Mouse (Mus musculus) forebrain, embryonic 16.5 days (tissue): ENCODE measurements at regions not wholly inside any gene's neighbourhood (a gene's known extent, or its start where the extent isn't known, plus 50 kb on each side); places are given as distances from the start of the nearest gene placed in this dataset.

ENCODE experiments used
- ATAC-seq: fragments of 200-750 bp; cut with Nextera tagmentation; 2 replicates; pipeline ENCODE4 v1.8.0; 2017; ENCODE audit warnings: mild to moderate bottlenecking, moderate library complexity
- H3K27ac ChIP-seq: fragments of 300-500 bp; sonication (generic); 2 replicates; pipeline ENCODE4 v1.5.1; 2014; ENCODE audit warnings: low read length, control low read depth
- H3K27me3 ChIP-seq: fragments of 300-500 bp; sonication (generic); replicated peaks from 2 replicates; pipeline ENCODE4 v1.6.1; 2014; ENCODE audit warnings: low read length; ENCODE audit not compliant: control insufficient read depth, insufficient read depth
- H3K36me3 ChIP-seq: fragments of 300-500 bp; sonication (generic); 2 replicates; pipeline ENCODE4 v1.6.1; 2014; ENCODE audit not compliant: control insufficient read depth, insufficient read depth
- H3K4me1 ChIP-seq: fragments of 300-500 bp; sonication (generic); replicated peaks from 2 replicates; pipeline ENCODE4 v1.6.1; 2014; ENCODE audit warnings: low read length; ENCODE audit not compliant: control insufficient read depth, insufficient read depth
- H3K4me2 ChIP-seq: fragments of 300-500 bp; sonication (generic); 2 replicates; pipeline ENCODE4 v1.6.1; 2014; ENCODE audit warnings: mild to moderate bottlenecking, low read length, control low read depth
- H3K4me3 ChIP-seq: fragments of 300-500 bp; sonication (generic); replicated peaks from 2 replicates; pipeline ENCODE4 v1.5.1; 2014; ENCODE audit warnings: mild to moderate bottlenecking, low read length, control low read depth
- H3K9ac ChIP-seq: fragments of 300-500 bp; sonication (generic); replicated peaks from 2 replicates; pipeline ENCODE4 v1.6.1; 2014; ENCODE audit warnings: low read depth, low read length, control low read depth
- H3K9me3 ChIP-seq: fragments of 300-500 bp; sonication (generic); 2 replicates; pipeline ENCODE4 v1.6.1; 2016; ENCODE audit warnings: low read length; ENCODE audit not compliant: control insufficient read depth
- WGBS: fragments of 180-500 bp; shearing (Covaris S2); extraction: QIAGEN DNeasy Blood & Tissue Kit; methylation state at CpG from one replicate; pipeline ENCODE4 v1.1.7; 2014; 5-methylcytosine and 5-hydroxymethylcytosine counted together

DNA sequence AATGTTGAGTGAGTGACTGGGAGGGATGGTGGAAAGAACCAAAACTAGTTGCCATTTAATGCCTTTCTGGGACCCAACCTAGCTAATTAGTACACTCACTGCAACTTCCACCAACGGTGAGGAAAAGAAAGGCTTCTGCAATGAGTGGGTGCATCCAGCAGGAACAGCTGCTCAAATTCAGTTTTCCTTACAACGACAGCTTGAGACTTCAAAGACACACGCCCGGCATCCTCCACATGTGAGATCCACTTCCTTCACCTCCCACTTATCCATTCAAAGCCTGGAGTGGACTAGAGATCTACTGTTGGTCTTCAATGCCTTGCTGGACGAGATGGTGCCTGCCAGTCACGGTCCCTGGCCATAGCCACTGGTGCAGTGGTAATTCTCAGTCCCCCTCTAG is 328.3 kb downstream of the Rps6kc1 start:
- H3K9ac ChIP-seq = no peak overlapping the region
- H3K4me1 ChIP-seq = peaks cover 2% of the 10 kb centered on the region; the same call in 1 of the 2 replicates
- 81% methylated on average over 6 of the region's 6 CpGs for WGBS
- H3K9me3 ChIP-seq = no peaks in the 10 kb centered on the region
- no peak for ATAC-seq
- no peak overlapping the region for H3K27ac ChIP-seq
- H3K27me3 ChIP-seq = no peaks in the 10 kb centered on the region
- no peaks in the 10 kb centered on the region for H3K36me3 ChIP-seq
- H3K4me3 ChIP-seq = no peak overlapping the region
- H3K4me2 ChIP-seq = no peak overlapping the region

DNA sequence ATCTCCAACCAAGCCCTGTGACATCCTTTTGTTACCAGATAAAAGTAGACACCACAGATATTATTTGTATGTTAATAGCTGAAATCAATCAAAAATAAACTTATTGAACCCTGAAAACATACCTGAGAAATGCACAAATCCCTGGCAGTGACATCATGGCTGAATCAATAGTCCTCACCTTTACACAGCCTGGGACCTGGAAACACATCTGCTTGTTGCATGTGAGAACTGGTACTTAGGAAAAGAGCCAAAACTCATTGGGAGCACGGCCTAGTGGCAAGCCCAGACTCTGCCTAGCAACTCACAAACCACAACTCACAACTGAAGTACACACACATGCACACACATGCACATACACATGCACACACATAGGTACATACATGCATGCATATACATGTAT is 330.9 kb downstream of the Rps6kc1 start:
- WGBS = 76% methylated on average over 1 of the region's 1 CpGs
- no peak for ATAC-seq

GRCm38 (mm10) chr1:190570981-190571380 is 340.6 kb downstream of the Rps6kc1 start:
- no peaks in the 10 kb centered on the region for H3K4me1 ChIP-seq

More for the DNA sequence above, 330.9 kb downstream of the Rps6kc1 start:
- no peak overlapping the region for H3K4me3 ChIP-seq
- no peak overlapping the region for H3K9ac ChIP-seq
- H3K36me3 ChIP-seq = no peaks in the 10 kb centered on the region
- H3K9me3 ChIP-seq = no peaks in the 10 kb centered on the region
- H3K27me3 ChIP-seq = no peaks in the 10 kb centered on the region
- H3K27ac ChIP-seq = no peak overlapping the region
- peaks cover 2% of the 10 kb centered on the region; the same call in 1 of the 2 replicates for H3K4me1 ChIP-seq
- no peak overlapping the region for H3K4me2 ChIP-seq

GRCm38 (mm10) chr1:190570563-190570962 is 341.0 kb downstream of the Rps6kc1 start:
- no peaks in the 10 kb centered on the region for H3K4me1 ChIP-seq
- no peak overlapping the region for H3K27ac ChIP-seq
- H3K9ac ChIP-seq = no peak overlapping the region
- no peak overlapping the region for H3K4me3 ChIP-seq
- no peaks in the 10 kb centered on the region for H3K36me3 ChIP-seq
- H3K9me3 ChIP-seq = no peaks in the 10 kb centered on the region
- no peaks in the 10 kb centered on the region for H3K27me3 ChIP-seq
- 70% methylated on average over 10 of the region's 10 CpGs for WGBS
- peak; percentile 36; the same call in 1 of the 2 replicates for ATAC-seq
- no peak overlapping the region for H3K4me2 ChIP-seq

More at GRCm38 (mm10) chr1:190570981-190571380, 340.6 kb downstream of the Rps6kc1 start:
- Histone ChIP-seq H3K27ac (no peak overlapping the region), H3K9me3 (no peaks in the 10 kb centered on the region), H3K9ac (no peak overlapping the region), H3K36me3 (no peaks in the 10 kb centered on the region), H3K4me2 (no peak overlapping the region), H3K4me3 (no peak overlapping the region), H3K27me3 (no peaks in the 10 kb centered on the region)
- ATAC-seq = no peak
- 42% methylated on average over 4 of the region's 4 CpGs for WGBS

DNA sequence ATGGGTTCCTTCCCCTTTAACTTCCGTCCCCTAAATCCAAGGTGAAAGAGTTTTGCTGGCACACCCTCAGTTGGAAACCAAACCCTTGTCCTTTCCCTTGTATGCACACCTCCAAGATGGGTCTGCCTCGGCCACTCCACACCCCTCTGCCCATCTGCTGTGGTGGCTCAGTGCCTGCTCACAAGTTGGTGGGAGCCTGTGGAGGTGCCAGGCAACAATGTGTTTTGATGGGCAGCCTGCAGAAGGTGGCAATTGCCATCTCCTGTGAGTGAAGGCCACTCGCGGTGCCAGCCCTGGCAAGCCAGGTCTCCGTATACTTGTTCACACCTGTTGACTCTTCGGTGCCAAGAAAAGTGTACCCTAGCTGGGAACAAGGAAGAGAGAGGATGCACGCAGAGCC is 344.8 kb downstream of the Rps6kc1 start:
- Histone ChIP-seq H3K9ac (no peak overlapping the region), H3K4me3 (no peak overlapping the region), H3K4me1 (0 out of 2 replicates have a peak, but pooled peaks cover 2% of the 10 kb centered on the region), H3K4me2 (no peak overlapping the region), H3K36me3 (no peaks in the 10 kb centered on the region), H3K9me3 (no peaks in the 10 kb centered on the region), H3K27ac (no peak overlapping the region), H3K27me3 (no peaks in the 10 kb centered on the region)
- 74% methylated on average over 7 of the region's 7 CpGs for WGBS
- peak; percentile 36; the same call in 1 of the 2 replicates for ATAC-seq

- Histone ChIP-seq H3K27ac (no peak overlapping the region), H3K9ac (no peak overlapping the region), H3K36me3 (no peaks in the 10 kb centered on the region), H3K4me1 (peaks cover 8% of the 10 kb centered on the region; the same call in 1 of the 2 replicates), H3K4me3 (no peak overlapping the region), H3K9me3 (no peaks in the 10 kb centered on the region), H3K4me2 (no peak overlapping the region), H3K27me3 (no peaks in the 10 kb centered on the region)
- 51% methylated on average over 13 of the region's 13 CpGs for WGBS
- ATAC-seq = no peak
Measured at GRCm38 (mm10) chr1:190562865-190563457, 348.6 kb downstream of the Rps6kc1 start.

DNA sequence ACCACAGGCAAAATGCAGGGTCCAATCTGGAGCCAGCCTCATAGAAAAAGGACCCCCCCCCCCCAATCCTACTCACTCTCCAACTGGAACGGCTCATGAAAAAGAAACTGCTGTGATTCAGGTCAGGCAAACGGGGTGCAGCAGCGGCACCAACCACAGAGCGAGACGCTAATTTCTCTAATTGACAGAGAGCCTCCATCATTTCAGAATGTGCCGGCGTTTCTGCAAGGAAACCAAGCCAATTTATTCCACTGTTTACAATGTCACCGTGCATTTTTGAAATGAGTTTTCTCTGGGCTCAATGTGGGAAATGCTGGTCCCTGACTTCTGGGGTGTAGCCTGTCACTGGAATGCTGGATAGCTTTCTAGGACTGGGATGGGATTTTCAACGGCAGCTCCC is 351.5 kb downstream of the Rps6kc1 start:
- no peaks in the 10 kb centered on the region for H3K27me3 ChIP-seq
- H3K4me2 ChIP-seq = peak overlapping the region; percentile 18; the same call in 1 of the 2 replicates
- H3K4me1 ChIP-seq = peaks cover 8% of the 10 kb centered on the region; the same call in 1 of the 2 replicates
- ATAC-seq = peak; percentile 40; the same call in 1 of the 2 replicates
- no peak overlapping the region for H3K4me3 ChIP-seq
- H3K9me3 ChIP-seq = no peaks in the 10 kb centered on the region
- no peak overlapping the region for H3K9ac ChIP-seq
- WGBS = 15% methylated on average over 9 of the region's 9 CpGs
- no peak overlapping the region for H3K27ac ChIP-seq
- no peaks in the 10 kb centered on the region for H3K36me3 ChIP-seq

GRCm38 (mm10) chr1:190541892-190542291 is 369.7 kb downstream of the Rps6kc1 start:
- ATAC-seq = no peak
- Histone ChIP-seq H3K4me3 (no peak overlapping the region), H3K36me3 (no peaks in the 10 kb centered on the region), H3K9me3 (no peaks in the 10 kb centered on the region), H3K4me2 (no peak overlapping the region), H3K9ac (no peak overlapping the region), H3K27ac (no peak overlapping the region), H3K27me3 (no peaks in the 10 kb centered on the region), H3K4me1 (no peaks in the 10 kb centered on the region)
- WGBS = 57% methylated on average over 2 of the region's 2 CpGs

DNA sequence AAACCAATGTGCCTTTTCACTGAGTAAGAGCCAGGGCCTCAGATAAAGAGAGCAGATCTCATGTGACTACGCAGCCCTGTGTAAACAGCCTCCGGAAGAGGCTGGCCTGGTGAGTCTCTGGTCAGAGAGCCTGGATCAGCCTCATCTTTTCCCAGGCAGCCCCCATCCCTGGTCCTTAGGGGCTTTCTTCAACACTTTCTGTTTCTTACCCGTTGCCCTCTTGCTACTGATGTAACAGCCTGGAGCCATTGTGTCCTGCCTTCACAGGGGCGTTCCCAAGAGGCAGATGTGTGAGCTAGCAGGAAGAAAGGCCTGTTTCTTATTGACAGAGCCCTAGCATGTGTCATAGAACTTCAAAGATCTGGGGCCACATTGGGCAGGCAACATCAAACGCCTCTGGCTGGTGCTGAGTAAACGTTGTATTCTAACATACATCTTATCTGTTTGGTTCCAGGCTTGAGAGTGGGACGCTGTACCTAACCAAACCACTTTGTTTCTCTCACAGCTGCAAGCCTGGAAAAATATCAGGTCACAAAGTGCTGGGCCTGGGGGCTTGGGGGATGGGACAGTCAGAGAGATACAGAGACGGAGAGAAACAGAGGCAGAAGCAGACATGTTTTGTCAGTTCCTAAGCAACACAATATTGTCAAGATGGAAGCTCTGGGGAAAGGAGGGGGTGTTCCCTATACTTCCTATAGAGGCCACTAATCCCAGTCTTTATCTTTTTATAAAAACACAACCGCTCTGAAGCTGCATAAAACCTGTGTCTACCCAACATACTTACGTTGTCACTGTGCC is 362.6 kb upstream of the Prox1 start:
- Histone ChIP-seq H3K4me3 (no peak overlapping the region), H3K9ac (no peak overlapping the region), H3K4me2 (no peak overlapping the region), H3K9me3 (no peaks in the 10 kb centered on the region), H3K27me3 (no peaks in the 10 kb centered on the region), H3K27ac (no peak overlapping the region), H3K4me1 (peaks cover 6% of the 10 kb centered on the region; the same call in 1 of the 2 replicates), H3K36me3 (no peaks in the 10 kb centered on the region)
- 30% methylated on average over 10 of the region's 10 CpGs for WGBS
- ATAC-seq = no peak
